Mouse (Mus musculus): ENCODE results near the gene Sept5.

Gene Sept5

DNA sequence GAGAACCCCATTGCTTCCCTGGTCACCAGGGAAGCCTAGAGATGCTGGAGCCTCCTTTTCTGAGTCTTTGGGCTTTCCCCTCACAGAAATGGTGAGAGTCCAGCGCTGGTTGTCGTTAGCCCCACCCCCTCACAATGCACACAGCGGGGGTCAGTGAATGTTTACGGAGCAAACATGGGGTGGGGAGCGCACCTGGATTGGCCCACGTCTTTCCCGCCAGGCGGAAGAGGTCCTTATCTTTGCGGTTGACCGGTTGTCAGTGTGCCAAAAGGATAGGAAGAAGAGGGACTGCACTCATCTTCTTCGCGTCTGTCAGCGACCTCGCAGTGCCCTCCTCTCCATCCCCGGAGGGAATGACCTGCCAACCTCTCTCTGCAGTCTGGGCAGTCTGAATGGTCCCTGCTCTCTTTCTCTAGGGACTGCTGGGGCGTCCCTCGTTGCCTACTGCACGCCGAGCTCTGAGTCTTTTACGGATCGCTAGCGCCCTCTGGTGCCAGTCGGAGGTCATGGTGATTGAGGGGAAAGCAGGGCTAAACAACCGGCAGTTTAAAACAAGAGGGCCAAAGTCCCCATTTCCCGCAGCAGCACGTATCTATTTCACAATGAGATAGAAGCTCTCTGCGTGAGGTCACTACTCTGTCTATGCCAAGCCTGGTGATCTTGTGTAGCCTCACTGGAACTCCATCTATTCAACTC is 12.2 kb downstream of the Sept5 start:
- peak; percentile 92 for DNase-seq (ENCODE audit: low spot score in 2 of 2)

DNA sequence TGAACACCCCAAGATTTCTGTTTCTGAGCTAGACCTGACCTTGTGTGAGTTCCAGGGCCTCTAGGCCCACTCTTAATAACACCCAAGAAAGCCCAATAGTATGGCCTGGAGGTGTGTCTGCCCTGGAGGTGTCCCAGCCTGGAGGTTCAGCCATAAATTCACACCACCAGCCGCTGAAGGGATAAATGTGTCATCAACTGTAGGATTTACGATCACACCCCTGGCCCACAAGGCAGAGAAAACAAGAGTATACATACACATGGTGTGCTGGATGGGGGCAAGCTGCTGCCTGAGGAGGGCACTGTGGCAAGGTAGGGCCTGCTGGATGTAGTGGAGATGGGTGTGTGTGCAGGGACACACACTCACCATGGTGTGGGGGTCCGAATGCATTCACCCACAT is 16.5 kb downstream of the Sept5 start:
- no peak for DNase-seq (ENCODE audit: low spot score in 2 of 2)

GRCm38 (mm10) chr16:18611752-18612151 is 18.0 kb downstream of the Sept5 start:
- DNase-seq (ENCODE audit: low spot score in 2 of 2), result no peak

DNA sequence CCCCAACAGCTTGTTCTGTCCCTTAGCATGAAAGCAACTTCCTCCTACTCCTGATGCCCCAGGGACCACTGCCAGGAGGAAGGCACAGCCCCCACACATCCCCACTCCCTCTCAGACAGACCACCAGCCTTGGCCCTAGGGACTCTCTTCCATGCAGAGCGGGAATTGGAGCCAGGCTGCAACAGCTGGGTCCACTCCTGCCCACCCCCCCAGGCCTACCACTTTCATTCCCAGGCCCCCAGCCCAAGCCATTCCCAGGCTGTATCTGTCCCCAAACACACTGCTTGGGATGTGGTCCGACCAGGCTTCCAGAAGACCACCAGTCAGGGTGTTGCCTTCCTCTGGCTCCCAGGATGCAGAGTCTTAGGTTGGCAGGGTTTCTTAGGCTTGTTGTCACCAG is 20.7 kb downstream of the Sept5 start:
- DNase-seq (ENCODE audit: low spot score in 2 of 2), result no peak

- DNase-seq (ENCODE audit: low spot score in 2 of 2), result no peak
These were observed 21.5 kb downstream of the Sept5 start for GRCm38 (mm10) chr16:18608226-18608625.

- no peak for DNase-seq (ENCODE audit: low spot score in 2 of 2)
These were observed 24.0 kb downstream of the Sept5 start for GRCm38 (mm10) chr16:18605705-18606104.

- DNase-seq (ENCODE audit: low spot score in 2 of 2), result no peak
These were observed 25.5 kb downstream of the Sept5 start for GRCm38 (mm10) chr16:18604267-18604701.

GRCm38 (mm10) chr16:18601447-18601846 is 28.3 kb downstream of the Sept5 start:
- DNase-seq (ENCODE audit: low spot score in 2 of 2), result no peak

DNA sequence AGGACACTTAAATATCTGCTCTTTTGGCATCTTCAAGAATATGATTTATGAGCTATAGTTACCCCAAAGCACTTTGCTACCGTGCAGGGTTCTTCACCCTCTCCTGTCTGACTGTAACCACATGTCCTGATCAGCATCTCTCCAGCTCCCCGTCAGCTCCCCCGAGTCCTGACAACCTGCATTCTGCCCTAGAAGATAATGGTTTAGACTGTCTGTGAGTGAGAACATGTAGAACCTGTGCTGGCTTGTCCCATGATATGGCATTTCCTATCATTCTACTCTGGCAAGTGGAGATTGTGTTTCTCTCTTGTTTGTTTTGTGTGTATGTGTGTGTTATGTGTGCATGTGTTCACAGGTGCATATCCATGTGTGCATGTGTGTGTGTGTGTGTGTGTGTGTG is 31.7 kb downstream of the Sept5 start:
- DNase-seq (ENCODE audit: low spot score in 2 of 2), result no peak

DNA sequence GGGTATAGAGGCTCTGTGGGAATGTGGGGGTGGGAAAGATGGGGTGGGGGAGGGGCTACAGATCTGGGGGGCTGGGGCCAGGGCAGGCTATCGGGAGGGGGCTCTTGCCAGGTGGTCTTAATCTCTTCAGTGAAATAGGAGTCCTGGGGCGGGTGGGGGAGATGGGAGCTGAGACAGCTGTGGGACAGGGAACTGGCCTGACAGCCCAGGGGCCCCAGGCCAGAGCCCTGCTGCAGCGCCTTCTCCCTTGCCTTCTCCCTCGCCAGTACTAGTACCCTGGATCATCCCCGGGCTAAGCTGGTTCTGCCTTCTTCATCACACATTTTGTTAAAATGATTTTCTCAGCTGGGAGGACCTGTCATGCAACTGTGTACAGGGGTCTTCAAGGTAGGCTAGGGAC is 33.5 kb downstream of the Sept5 start:
- DNase-seq (ENCODE audit: low spot score in 2 of 2), result no peak

GRCm38 (mm10) chr16:18593930-18594329 is 35.8 kb downstream of the Sept5 start:
- no peak for DNase-seq (ENCODE audit: low spot score in 2 of 2)

DNA sequence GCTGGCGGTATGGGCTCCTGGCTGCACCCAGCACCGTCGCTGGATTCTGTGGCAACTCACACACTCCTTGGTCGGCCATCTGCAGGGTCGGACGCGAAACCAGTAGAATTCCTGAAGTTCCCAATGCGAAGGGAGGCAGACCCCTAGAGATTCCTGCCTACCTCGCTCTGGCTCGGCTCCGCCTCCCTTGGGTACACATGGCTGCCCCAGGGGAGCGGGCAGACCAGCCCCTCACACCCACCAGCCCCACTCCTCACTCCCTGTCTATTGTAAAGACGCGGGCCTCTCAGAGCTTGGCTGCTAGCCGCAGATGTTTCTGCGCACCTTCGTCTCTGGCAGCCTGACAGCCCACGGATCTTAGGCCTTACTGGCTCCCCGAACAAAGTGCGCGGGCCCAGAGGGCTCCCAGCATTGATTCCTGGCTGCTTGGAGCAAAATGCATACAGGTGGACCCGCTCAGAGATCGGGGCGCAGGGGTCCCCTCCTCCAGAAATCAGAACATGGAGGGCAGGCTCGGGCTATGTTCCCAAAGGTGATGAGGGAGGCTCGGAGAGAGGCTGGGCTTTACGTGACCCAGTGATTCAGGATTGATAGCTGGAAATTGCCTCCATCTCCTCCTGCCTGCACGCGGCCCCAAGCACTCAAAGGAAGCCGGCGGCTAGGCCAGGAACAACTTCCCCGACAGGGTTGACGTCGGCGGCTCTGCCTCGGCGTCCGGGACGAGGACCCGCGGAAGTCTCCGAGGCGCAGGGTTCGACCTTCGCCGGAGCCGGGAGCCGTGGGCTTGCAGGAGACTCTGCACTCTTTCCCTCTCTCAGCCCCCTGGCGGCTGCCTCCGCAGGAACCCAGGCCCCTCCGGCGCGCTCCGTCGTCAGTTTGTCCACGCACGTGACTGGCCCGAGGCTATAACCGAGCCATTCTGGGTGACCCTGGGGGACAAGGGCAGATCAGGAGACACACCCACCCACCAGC is 38.4 kb downstream of the Sept5 start:
- DNase-seq (ENCODE audit: low spot score in 2 of 2), result no peak

DNA sequence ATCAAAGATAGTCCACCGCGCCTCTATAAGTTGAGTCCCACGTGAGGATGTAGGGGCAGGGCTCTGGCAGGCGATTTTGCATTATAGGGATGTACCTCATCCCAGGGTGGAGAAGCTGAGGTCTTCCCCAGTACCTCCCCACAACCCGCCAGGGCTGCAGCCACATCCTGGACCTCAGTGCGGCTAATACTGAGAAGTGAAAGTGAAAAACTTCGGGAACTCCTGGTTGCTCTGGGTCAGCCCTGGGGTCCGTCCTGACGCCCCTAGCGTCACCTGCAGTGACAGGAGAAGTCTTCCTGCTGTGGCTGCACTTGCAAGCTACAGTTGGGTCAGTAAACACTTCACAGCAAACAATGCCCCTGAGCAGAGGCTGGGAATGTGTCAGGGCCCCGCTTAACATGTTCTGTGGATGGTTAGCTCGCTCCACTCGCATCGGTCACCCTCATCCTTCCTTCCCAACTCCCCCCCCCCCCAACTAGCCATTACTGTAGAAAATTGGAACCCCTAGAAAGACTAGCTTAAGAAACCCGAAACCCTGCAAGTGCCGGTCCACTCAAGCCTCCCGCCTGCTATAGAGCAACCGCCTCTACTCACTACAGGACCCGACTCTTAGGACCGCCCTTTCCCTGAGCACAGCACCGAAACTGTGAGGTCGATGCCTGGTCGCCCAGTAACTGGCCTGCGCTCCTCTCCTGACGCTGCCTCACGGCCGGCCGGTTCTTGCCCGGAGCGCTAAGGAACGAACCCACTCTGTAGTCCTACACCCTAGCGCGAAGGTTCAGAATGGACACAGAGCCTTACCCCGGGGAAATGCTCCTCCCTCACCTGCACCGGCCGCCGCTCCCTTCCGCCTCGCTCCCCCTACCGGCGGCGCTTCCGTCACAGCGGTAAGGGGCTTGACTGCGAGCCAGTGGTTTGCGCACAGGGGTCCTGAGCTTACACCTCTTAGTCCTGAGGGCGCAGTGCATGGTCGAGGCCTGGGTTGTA is 39.7 kb downstream of the Sept5 start, which contains the start of gene Tbx1:
Gene Tbx1 (minus strand): TSS at position 868 of the 987 bp plus-strand sequence.
- DNase-seq (ENCODE audit: low spot score in 2 of 2), result no peak

- DNase-seq (ENCODE audit: low spot score in 2 of 2), result no peak
These were observed 40.6 kb downstream of the Sept5 start for GRCm38 (mm10) chr16:18589080-18589621.

GRCm38 (mm10) chr16:18588738-18589055 is 41.1 kb downstream of the Sept5 start:
- DNase-seq (ENCODE audit: low spot score in 2 of 2), result no peak

- no peak for DNase-seq (ENCODE audit: low spot score in 2 of 2)
These were observed 41.7 kb downstream of the Sept5 start for GRCm38 (mm10) chr16:18587847-18588737.

DNA sequence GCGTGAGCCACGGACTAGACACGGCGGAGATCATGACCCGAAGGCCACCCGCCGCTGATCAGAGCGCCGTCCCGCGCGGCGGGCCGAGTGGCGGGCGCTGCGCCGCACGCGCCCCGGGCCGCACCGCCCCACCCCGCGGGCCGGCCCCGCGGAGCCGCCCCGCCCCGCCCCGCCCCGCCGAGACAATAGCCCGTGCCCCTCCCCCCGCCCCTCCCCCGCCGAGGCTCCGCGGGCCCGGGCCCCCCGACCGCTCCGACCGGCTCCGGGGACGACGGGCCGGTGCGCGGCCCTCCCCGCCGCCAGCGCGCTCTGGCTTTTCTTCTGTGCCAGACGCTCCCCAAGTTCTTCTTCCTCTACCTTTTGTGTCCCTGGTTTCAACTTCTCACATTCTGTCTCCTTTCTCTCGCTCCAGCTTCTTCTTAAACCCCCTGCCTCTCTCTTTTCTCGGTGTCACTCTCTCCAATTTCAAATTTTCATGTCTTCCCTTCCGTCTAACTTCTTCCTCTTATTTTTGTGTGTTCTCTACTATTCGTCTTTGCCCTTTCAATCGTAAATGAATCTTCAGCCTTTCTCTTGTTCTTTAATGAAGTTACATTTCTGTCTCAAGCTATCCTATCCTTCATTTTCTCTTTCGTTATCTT is 42.7 kb downstream of the Sept5 start:
- DNase-seq (ENCODE audit: low spot score in 2 of 2), result no peak

DNA sequence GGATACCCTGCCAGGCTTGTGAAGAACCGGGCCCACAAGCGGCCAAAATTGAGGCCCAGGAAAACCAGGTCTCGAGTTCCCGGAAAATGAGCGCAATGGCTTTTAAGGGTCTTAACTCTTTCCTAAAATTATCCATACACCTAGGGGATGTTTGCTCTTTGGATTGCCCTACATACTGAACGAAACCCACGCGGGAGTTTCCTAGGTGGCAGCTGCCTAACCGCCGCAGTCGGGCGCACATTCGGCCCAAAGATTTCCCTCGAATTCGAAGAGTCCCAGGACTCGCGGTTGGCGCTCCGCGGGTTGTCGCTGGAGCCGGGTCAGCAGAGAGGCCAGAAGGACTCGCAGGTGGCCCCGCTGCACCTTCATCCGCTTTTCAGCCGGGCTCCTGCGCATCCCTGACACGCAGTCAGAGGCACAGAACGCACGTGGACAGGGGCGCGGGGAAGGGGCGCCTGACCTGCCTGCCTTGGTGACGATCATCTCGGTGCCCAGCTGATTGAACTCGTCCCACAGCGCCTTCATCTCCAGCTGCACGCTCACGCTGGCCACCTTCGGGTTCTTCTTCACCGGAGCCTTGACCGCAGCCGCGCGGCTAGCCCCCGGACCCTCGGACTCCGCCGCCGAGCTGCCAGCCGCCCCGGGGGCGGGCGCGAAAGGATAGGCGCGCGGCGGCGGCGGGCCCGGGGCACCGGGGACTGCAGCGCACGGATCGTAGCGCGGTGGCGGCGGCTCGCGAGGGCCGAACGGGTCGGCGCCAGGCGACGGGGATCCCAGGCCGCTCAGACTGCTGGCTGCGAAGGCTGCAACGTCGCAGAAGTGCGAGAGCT is 43.5 kb downstream of the Sept5 start:
- DNase-seq (ENCODE audit: low spot score in 2 of 2), result no peak

DNA sequence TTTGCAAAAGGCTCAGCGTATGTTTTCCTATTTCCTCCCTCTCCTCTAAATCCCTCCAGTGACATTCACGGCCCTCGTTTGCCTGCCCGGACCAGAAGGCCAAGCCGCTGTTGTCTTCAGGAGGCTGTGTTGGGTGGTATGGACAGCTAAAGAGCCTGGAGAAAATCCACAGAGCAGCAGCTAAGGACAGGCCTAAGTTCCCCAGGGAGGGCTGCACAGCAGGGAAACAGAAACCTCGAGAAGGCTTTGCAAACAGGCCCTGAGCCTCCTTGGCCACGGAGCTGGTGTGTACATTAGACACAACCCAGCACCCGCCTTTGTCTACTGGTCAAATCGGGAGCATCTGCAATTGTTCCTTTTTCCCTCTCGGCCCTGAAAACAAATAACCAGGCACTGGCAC is 44.1 kb downstream of the Sept5 start:
- no peak for DNase-seq (ENCODE audit: low spot score in 2 of 2)

All from frontal cortex, postnatal 36 days (tissue).